Mouse (Mus musculus) midbrain, embryonic 14.5 days (tissue): Measurements from ENCODE around the gene Clic4. TPM values are rescaled to one million over a fixed set of nuclear protein-coding genes. Genes with fewer than 3 reads are reported as not detected.

Experiments used
- ATAC-seq: fragments of 200-750 bp; cut with Nextera tagmentation; 2 replicates; pipeline ENCODE4 v1.8.0; 2017; ENCODE audit warnings: moderate number of reproducible peaks, moderate library complexity; ENCODE audit not compliant: low FRiP score, low TSS enrichment
- DNase-seq: peaks from one replicate; pipeline ENCODE4 v3.0.0-alpha.2; 2015
- H3K27ac ChIP-seq: fragments of 300-500 bp; sonication (generic); replicated peaks from 2 replicates; pipeline ENCODE4 v1.5.1; 2014; ENCODE audit warnings: mild to moderate bottlenecking, low read depth, low read length, moderate library complexity
- H3K27me3 ChIP-seq: fragments of 300-500 bp; sonication (generic); 2 replicates; pipeline ENCODE4 v1.6.1; 2014; ENCODE audit warnings: low read length, control low read depth, mixed read lengths; ENCODE audit not compliant: control insufficient read depth, insufficient read depth
- H3K36me3 ChIP-seq: fragments of 300-500 bp; sonication (generic); 2 replicates; pipeline ENCODE4 v1.6.1; 2014; ENCODE audit warnings: low read length, control low read depth; ENCODE audit not compliant: control insufficient read depth, insufficient read depth
- H3K4me1 ChIP-seq: fragments of 300-500 bp; sonication (generic); 2 replicates; pipeline ENCODE4 v1.6.1; 2014; ENCODE audit warnings: mild to moderate bottlenecking, antibody characterized with exemption, low read length, control low read depth; ENCODE audit not compliant: control insufficient read depth, insufficient read depth
- H3K4me2 ChIP-seq: fragments of 300-500 bp; sonication (generic); 2 replicates; pipeline ENCODE4 v1.6.1; 2014; ENCODE audit warnings: mild to moderate bottlenecking, low read length, moderate library complexity
- H3K4me3 ChIP-seq: fragments of 300-500 bp; sonication (generic); replicated peaks from 2 replicates; pipeline ENCODE4 v1.5.1; 2014; ENCODE audit warnings: low read depth, low read length
- H3K9ac ChIP-seq: fragments of 300-500 bp; sonication (generic); replicated peaks from 2 replicates; pipeline ENCODE4 v1.6.1; 2014; ENCODE audit warnings: mild to moderate bottlenecking, low read length, moderate library complexity
- H3K9me3 ChIP-seq: fragments of 300-500 bp; sonication (generic); 2 replicates; pipeline ENCODE4 v1.6.1; 2016; ENCODE audit warnings: low read length, control low read depth, mixed read lengths; ENCODE audit not compliant: control insufficient read depth
- WGBS: fragments of 180-500 bp; shearing (Covaris S2); extraction: QIAGEN DNeasy Blood & Tissue Kit; methylation state at CpG from one replicate; pipeline ENCODE4 v1.1.7; 2014; 5-methylcytosine and 5-hydroxymethylcytosine counted together
- polyA plus RNA-seq: library from polyadenylated mRNA; unstranded; fragments of >200 nt; fragmentation: Nextera tagmentation; extraction: Ambion mirVana; gene quantifications from 2 replicates; pipeline ENCODE4 v1.2.1, GENCODE M21; 2014

Gene Clic4
- polyA plus RNA-seq, 1 experiment from 2014 or later = 61.9 TPM

DNA sequence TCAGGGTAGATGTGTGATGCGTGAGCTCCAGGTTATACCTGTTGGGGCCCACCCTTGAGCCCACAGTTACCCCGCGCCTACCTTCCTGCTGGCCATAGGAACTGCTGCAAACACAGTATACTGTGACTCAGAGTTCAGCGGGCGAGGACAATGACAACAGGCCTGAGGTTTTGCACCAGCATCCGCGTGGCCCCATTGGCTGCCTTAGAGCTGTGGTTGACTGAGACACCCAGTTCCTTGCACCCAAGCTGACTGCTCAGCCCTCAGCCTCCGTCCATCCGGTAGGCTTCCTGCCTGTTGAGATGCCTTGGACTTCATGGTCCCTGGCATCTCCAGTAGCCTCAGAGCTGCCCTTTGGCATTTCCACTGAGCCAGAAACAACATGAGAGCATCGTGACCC lies 103.5 kb downstream of the Clic4 start:
- no peak overlapping the region for H3K9ac ChIP-seq
- no peak overlapping the region for H3K4me2 ChIP-seq
- peaks cover 41% of the 10 kb centered on the region for H3K27me3 ChIP-seq
- H3K9me3 ChIP-seq = no peaks in the 10 kb centered on the region
- ATAC-seq (no peak), DNase-seq (no peak)
- peaks cover 12% of the 10 kb centered on the region for H3K4me1 ChIP-seq
- WGBS = 74% methylated on average over 10 of the region's 10 CpGs
- no peak overlapping the region for H3K27ac ChIP-seq
- H3K36me3 ChIP-seq = no peaks in the 10 kb centered on the region
- H3K4me3 ChIP-seq = no peak overlapping the region

DNA sequence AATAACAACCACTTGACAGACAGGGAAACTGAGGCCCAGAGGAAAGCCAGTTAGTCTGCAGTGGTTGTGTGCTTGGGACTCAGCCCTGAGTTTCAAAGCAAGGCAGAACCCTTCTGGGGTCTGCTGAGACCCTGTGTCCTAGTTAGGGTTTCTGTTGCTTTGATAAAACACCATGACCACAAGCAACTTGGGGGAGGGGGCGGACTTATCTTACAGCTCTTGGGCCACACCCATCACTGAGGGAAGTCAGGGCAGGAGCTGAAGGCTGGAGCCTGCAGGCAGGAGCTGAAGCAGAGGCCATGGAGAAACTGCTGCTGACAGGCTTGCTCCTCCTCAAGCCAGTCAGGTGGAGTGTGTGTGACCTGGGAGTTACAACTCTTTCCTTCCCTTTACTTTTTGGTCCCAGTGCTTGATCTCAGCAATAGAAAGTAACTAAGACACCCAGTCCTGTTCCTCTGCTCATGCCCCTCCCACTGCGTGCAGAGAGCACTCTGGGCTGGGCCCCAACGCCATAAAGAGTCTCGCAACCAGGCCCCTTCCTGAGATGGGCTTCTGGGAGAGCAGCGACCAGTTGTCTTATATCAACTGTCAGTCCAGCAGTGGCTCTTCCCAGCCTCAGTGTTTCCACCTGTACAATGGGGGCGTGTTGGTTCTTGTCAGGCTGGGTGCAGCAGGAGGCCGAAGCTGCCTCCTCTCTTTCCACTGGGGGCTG lies 104.6 kb downstream of the Clic4 start:
- Histone ChIP-seq H3K27ac (no peak overlapping the region), H3K36me3 (no peaks in the 10 kb centered on the region), H3K27me3 (peaks cover 41% of the 10 kb centered on the region), H3K9me3 (no peaks in the 10 kb centered on the region), H3K4me1 (peaks cover 12% of the 10 kb centered on the region), H3K9ac (no peak overlapping the region), H3K4me3 (no peak overlapping the region), H3K4me2 (no peak overlapping the region)
- WGBS = 55% methylated on average over 7 of the region's 7 CpGs
- ATAC-seq (no peak), DNase-seq (no peak)

DNA sequence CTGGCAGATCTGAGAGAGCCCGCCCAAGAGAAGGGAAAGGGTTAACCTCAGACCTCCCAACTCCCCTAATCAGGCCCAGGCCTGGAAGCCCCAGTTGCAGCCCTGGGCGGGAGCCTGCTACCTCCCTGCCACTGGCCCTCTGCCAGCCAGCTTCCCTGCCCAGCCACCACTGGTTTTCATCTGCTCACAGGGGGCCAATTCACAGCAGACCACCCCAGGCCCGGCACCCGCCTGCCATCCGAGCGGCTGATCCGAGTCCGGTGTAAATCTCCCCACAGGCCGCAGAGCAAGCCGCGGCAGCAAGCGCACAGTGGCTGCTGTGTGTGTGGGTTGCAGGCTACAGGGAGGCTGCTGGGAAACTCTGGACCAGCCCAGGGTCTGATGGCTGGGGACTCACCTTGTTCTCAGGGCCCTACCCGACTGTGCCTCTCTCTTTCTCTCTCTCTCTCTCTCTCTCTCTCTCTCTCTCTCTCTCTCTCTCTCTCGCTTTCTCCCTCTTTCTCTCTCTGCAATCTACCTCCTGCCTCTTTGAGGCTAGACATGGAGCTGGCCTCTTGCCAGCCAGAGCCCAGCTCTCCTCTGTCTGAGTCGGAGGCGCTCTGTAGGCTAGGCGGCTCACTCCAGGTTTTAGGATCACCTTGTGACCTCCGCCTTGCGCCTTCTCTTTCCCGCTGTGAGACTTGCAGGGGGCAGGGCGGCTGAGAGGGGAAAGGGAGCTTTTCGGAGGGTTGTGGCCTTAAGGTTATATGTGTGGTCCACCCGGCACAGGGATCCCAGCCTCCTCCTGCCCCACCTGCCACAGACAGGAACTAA lies 106.0 kb downstream of the Clic4 start:
- H3K4me3 ChIP-seq = no peak overlapping the region
- 2% methylated on average over 23 of the region's 23 CpGs for WGBS
- H3K9ac ChIP-seq = peak overlapping the region; percentile 6; the same call in 1 of the 2 replicates
- DNase-seq (peak; percentile 71), ATAC-seq (peak; percentile 14; the same call in 1 of the 2 replicates)
- 0 out of 2 replicates have a peak overlapping the region, but pooled peaks have one; percentile 20 for H3K27ac ChIP-seq
- H3K4me1 ChIP-seq = peaks cover 12% of the 10 kb centered on the region
- H3K9me3 ChIP-seq = no peaks in the 10 kb centered on the region
- peak overlapping the region; percentile 33 for H3K4me2 ChIP-seq
- peaks cover 41% of the 10 kb centered on the region for H3K27me3 ChIP-seq
- H3K36me3 ChIP-seq = no peaks in the 10 kb centered on the region

- peaks cover 41% of the 10 kb centered on the region for H3K27me3 ChIP-seq
Observed at GRCm38 (mm10) chr4:135165761-135166160, 106.9 kb downstream of the Clic4 start.

More at GRCm38 (mm10) chr4:135165761-135166160, 106.9 kb downstream of the Clic4 start:
- Histone ChIP-seq H3K4me1 (peaks cover 12% of the 10 kb centered on the region), H3K9me3 (no peaks in the 10 kb centered on the region), H3K4me3 (no peak overlapping the region), H3K36me3 (no peaks in the 10 kb centered on the region), H3K4me2 (no peak overlapping the region), H3K9ac (no peak overlapping the region), H3K27ac (no peak overlapping the region)
- 61% methylated on average over 6 of the region's 6 CpGs for WGBS
- DNase-seq = no peak
- no peak for ATAC-seq

Other genes with a start within 250 kb of the Clic4 start
- gene Runx3, start 152.2 kb downstream of the Clic4 start, polyA plus RNA-seq = not detected in 2 replicates
- 160 and 179 TPM in 2 replicates for gene Srrm1, start 80.5 kb upstream of the Clic4 start, polyA plus RNA-seq
- gene Ncmap, start 125.4 kb upstream of the Clic4 start, polyA plus RNA-seq = 0.67 and 1.4 TPM in 2 replicates
- 40.9 and 50.2 TPM in 2 replicates for gene Rcan3, start 161.0 kb upstream of the Clic4 start, polyA plus RNA-seq
- gene Stpg1, start 222.0 kb upstream of the Clic4 start, polyA plus RNA-seq = 0.68 TPM in 1 of 2 replicates, not detected in the other
- 7.7 and 9.8 TPM in 2 replicates for gene Nipal3, start 222.2 kb upstream of the Clic4 start, polyA plus RNA-seq